Mouse (Mus musculus): ENCODE data around the gene Fubp1.

DNA sequence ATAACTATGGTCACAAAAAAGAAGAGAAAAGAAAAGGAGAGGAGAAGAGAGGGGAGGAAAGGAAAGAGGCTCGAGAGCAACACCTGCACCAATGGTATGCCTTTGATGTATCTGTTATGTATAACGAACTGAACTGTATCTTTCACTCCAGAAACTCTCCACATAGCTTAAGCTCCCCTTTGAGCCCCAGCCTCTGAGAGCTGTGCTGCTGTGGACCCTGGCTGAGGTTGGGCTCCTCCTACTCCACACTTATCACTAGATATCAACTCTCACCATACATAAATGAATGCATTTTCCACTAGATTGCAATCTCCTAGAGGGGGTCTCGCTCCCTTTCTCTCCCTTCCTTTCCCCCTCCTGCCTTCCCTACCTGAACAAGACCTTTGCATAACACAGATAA is 6.2 kb upstream of the Fubp1 start:
- TF ChIP-seq CTCF (IDR thresholded peaks at IDR 0.05), result no peak
- TF ChIP-seq EP300 (IDR thresholded peaks at IDR 0.05), result no peak
